Mouse (Mus musculus): ENCODE results near the gene Swsap1.

DNA sequence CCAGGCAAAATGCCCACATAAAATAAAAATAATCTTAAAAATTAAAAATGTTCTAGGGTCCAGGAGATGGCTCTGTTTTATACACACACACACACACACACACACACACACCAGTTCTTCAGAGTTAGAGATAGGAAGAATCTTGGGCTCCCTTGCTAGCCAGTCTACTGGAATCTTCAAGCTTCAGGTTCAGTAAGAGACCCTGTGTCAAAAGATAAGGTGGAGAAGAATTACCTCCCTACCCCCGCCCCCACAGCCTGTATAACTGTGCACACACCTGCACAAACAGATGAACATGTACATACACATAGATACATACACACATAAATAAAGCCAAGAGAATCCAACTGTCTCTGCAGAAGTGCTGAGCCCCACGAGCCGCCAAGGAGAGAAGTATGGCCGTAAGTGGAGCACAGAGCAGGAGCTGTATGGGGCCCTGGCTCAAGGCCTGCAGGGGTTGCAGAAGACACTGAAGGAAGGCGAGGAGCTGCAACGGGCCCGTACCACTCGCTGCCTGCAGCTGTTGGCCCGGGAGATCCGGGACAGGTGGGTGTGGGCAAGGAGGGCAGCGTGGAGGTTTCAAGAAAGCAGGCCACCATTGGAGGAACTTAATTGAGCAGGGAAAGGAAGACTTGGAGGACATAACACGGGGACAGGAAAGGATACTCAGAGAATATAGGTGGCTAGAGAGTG lies 23.0 kb upstream of the Swsap1 start:
- no peak for TF ChIP-seq CTCF (IDR thresholded peaks at IDR 0.05; ENCODE audit: low read depth)
- no peak for TF ChIP-seq EP300 (IDR thresholded peaks at IDR 0.05; ENCODE audit: low read depth)

All from liver, postnatal 0 days (tissue).